Mouse (Mus musculus) heart, adult 8-10 months (tissue): ENCODE results near the gene Tulp1. TPM values are rescaled to one million over a fixed set of nuclear protein-coding genes. Genes with fewer than 3 reads are reported as not detected.
"Not testable (repeated sequence)": the region's sequence is repeated elsewhere in the genome, so short reads cannot be mapped to it uniquely, and the experiment has no call there.

Experiments used
- DNase-seq: peaks from one replicate; pipeline ENCODE4 v3.0.0; 2022; ENCODE audit warnings: low spot score
- total RNA-seq, 4 experiments: library from RNA; stranded (reverse); gene quantifications; 2 replicates each; pipeline ENCODE4 v1.2.4; 2022

The Tulp1 gene
- total RNA-seq = not detected

GRCm38 (mm10) chr17:28365122-28365521 is at the start of gene Tulp1:
TSS of gene Tulp1 (minus strand) at chr17:28365222.
- DNase-seq = no peak

- peak; percentile 44 for DNase-seq
These were observed 46.4 kb upstream of the Tulp1 start for GRCm38 (mm10) chr17:28411381-28411960.

- no peak for DNase-seq
These were observed 45.7 kb upstream of the Tulp1 start for GRCm38 (mm10) chr17:28410731-28411130.

GRCm38 (mm10) chr17:28408251-28408918 is 43.4 kb upstream of the Tulp1 start:
- DNase-seq = no peak

GRCm38 (mm10) chr17:28407418-28408250 is 42.6 kb upstream of the Tulp1 start:
- peak; percentile 82 for DNase-seq

GRCm38 (mm10) chr17:28406471-28406870 is 41.4 kb upstream of the Tulp1 start:
- no peak for DNase-seq

GRCm38 (mm10) chr17:28404745-28405144 is 39.7 kb upstream of the Tulp1 start:
- DNase-seq = not testable (repeated sequence)

- no peak for DNase-seq
These were observed 39.3 kb upstream of the Tulp1 start for GRCm38 (mm10) chr17:28404301-28404700.

GRCm38 (mm10) chr17:28394994-28395393 is 30.0 kb upstream of the Tulp1 start:
- DNase-seq = no peak

- DNase-seq = no peak
These were observed 29.2 kb upstream of the Tulp1 start for GRCm38 (mm10) chr17:28394051-28394765.

- no peak for DNase-seq
These were observed 26.8 kb upstream of the Tulp1 start for GRCm38 (mm10) chr17:28391568-28392432.

- DNase-seq = no peak
These were observed 23.5 kb upstream of the Tulp1 start for GRCm38 (mm10) chr17:28388534-28388933.

GRCm38 (mm10) chr17:28386150-28386905 is 21.3 kb upstream of the Tulp1 start:
- peak; percentile 65 for DNase-seq

GRCm38 (mm10) chr17:28384298-28384697 is 19.3 kb upstream of the Tulp1 start:
- DNase-seq = no peak

- DNase-seq = no peak
These were observed 15.2 kb upstream of the Tulp1 start for GRCm38 (mm10) chr17:28380255-28380654.

- DNase-seq = no peak
These were observed 10.6 kb upstream of the Tulp1 start for GRCm38 (mm10) chr17:28375592-28376061.

GRCm38 (mm10) chr17:28374494-28374893 is 9.5 kb upstream of the Tulp1 start:
- DNase-seq = no peak

- no peak for DNase-seq
These were observed 8.8 kb upstream of the Tulp1 start for GRCm38 (mm10) chr17:28373821-28374220.

- DNase-seq = no peak
These were observed 6.9 kb upstream of the Tulp1 start for GRCm38 (mm10) chr17:28371941-28372340.

GRCm38 (mm10) chr17:28371286-28371685 is 6.3 kb upstream of the Tulp1 start:
- DNase-seq = no peak
